Mouse (Mus musculus): ENCODE measurements at regions not wholly inside any gene's neighbourhood (a gene's known extent, or its start where the extent isn't known, plus 50 kb on each side); places are given as distances from the start of the nearest gene placed in this dataset.

- TF ChIP-seq CTCF (conservative IDR thresholded peaks at IDR 0.05; ENCODE audit: low read length) (no peak), NANOG (IDR thresholded peaks at IDR 0.05; ENCODE audit: borderline replicate concordance, low read length) (no peak)
Measured at GRCm38 (mm10) chr7:77445352-77446051, 1215.8 kb downstream of the Agbl1 start.
